Mouse (Mus musculus) hindbrain, embryonic 11.5 days (tissue): ENCODE results near the gene Hmox2. TPM values are rescaled to one million over a fixed set of nuclear protein-coding genes. Genes with fewer than 3 reads are reported as not detected.

ENCODE experiments used
- ATAC-seq: fragments of 200-750 bp; cut with Nextera tagmentation; 2 replicates; pipeline ENCODE4 v1.8.0; 2017; ENCODE audit warnings: mild to moderate bottlenecking, moderate TSS enrichment, moderate library complexity; ENCODE audit not compliant: low FRiP score
- DNase-seq: peaks from one replicate; pipeline ENCODE4 v3.0.0-alpha.2; 2015; ENCODE audit warnings: low spot score
- H3K27ac ChIP-seq: fragments of 300-500 bp; sonication (generic); 2 replicates; pipeline ENCODE4 v1.5.1; 2014; ENCODE audit warnings: mild to moderate bottlenecking, low read depth, low read length
- H3K27me3 ChIP-seq: fragments of 300-500 bp; sonication (generic); 2 replicates; pipeline ENCODE4 v1.6.1; 2014; ENCODE audit warnings: mild to moderate bottlenecking, low read length, moderate library complexity, mixed read lengths; ENCODE audit not compliant: control insufficient read depth, insufficient read depth
- H3K36me3 ChIP-seq: fragments of 300-500 bp; sonication (generic); 2 replicates; pipeline ENCODE4 v1.6.1; 2014; ENCODE audit warnings: mild to moderate bottlenecking, low read length, moderate library complexity, mixed read lengths; ENCODE audit not compliant: control insufficient read depth, insufficient read depth
- H3K4me1 ChIP-seq: fragments of 300-500 bp; sonication (generic); replicated peaks from 2 replicates; pipeline ENCODE4 v1.6.1; 2014; ENCODE audit warnings: low read length, mixed read lengths; ENCODE audit not compliant: control insufficient read depth, insufficient read depth
- H3K4me2 ChIP-seq: fragments of 300-500 bp; sonication (generic); replicated peaks from 2 replicates; pipeline ENCODE4 v1.6.1; 2014; ENCODE audit warnings: mild to moderate bottlenecking, low read depth, low read length
- H3K4me3 ChIP-seq: fragments of 300-500 bp; sonication (generic); 2 replicates; pipeline ENCODE4 v1.5.1; 2014; ENCODE audit warnings: low read depth, low read length
- H3K9ac ChIP-seq: fragments of 300-500 bp; sonication (generic); 2 replicates; pipeline ENCODE4 v1.6.1; 2014; ENCODE audit warnings: low read depth, low read length
- H3K9me3 ChIP-seq: fragments of 300-500 bp; sonication (generic); 2 replicates; pipeline ENCODE4 v1.6.1; 2016; ENCODE audit warnings: low read length; ENCODE audit not compliant: control insufficient read depth
- WGBS: fragments of 180-500 bp; shearing (Covaris S2); extraction: QIAGEN DNeasy Blood & Tissue Kit; methylation state at CpG from one replicate; pipeline ENCODE4 v1.1.7; 2014; 5-methylcytosine and 5-hydroxymethylcytosine counted together
- polyA plus RNA-seq: library from polyadenylated mRNA; unstranded; fragments of >200 nt; fragmentation: Nextera tagmentation; extraction: Ambion mirVana; gene quantifications from 2 replicates; pipeline ENCODE4 v1.2.1, GENCODE M21; 2014

Gene Hmox2
- polyA plus RNA-seq, 1 experiment from 2014 or later, result 96.4 TPM

DNA sequence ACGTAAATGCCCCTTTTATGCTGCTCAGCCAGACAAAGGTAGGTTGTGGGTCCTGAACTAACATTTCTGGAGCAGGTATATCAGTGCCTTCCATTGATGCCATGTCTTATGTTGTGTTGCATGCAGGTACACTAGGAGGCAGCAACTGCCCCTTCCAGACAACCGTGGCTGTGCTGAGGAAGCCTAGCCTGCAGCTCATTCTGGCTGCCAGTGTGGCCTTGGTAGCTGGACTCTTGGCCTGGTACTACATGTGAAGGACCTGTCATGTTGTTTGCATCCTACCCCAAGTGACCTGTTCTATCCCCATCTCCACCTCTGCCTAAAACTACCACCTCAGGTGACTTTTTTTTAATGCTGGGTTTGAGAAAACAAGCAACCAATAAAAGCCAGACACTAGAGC, 39.7 kb downstream of the Hmox2 start:
- no peak for DNase-seq
- WGBS, result 92% methylated on average over 2 of the region's 2 CpGs
- Histone ChIP-seq H3K9me3 (no peaks in the 10 kb centered on the region), H3K36me3 (peaks cover 7% of the 10 kb centered on the region), H3K4me2 (no peak overlapping the region), H3K4me1 (no peaks in the 10 kb centered on the region), H3K9ac (no peak overlapping the region), H3K27ac (no peak overlapping the region), H3K27me3 (no peaks in the 10 kb centered on the region), H3K4me3 (no peak overlapping the region)
- no peak for ATAC-seq

- 85% methylated on average over 6 of the region's 6 CpGs for WGBS
- no peak for ATAC-seq
- Histone ChIP-seq H3K4me2 (no peak overlapping the region), H3K4me1 (no peaks in the 10 kb centered on the region), H3K27ac (no peak overlapping the region), H3K9ac (no peak overlapping the region), H3K4me3 (no peak overlapping the region), H3K36me3 (peaks cover 7% of the 10 kb centered on the region), H3K9me3 (no peaks in the 10 kb centered on the region), H3K27me3 (no peaks in the 10 kb centered on the region)
- DNase-seq, result no peak
Measured at GRCm38 (mm10) chr16:4767012-4767790, 41.0 kb downstream of the Hmox2 start.

GRCm38 (mm10) chr16:4768719-4769118, 42.6 kb downstream of the Hmox2 start:
- Histone ChIP-seq H3K9ac (no peak overlapping the region), H3K9me3 (no peaks in the 10 kb centered on the region), H3K36me3 (peaks cover 7% of the 10 kb centered on the region), H3K27ac (no peak overlapping the region), H3K4me2 (no peak overlapping the region), H3K4me3 (no peak overlapping the region), H3K4me1 (no peaks in the 10 kb centered on the region), H3K27me3 (no peaks in the 10 kb centered on the region)
- DNase-seq (no peak), ATAC-seq (no peak)
- 95% methylated on average over 5 of the region's 5 CpGs for WGBS

DNA sequence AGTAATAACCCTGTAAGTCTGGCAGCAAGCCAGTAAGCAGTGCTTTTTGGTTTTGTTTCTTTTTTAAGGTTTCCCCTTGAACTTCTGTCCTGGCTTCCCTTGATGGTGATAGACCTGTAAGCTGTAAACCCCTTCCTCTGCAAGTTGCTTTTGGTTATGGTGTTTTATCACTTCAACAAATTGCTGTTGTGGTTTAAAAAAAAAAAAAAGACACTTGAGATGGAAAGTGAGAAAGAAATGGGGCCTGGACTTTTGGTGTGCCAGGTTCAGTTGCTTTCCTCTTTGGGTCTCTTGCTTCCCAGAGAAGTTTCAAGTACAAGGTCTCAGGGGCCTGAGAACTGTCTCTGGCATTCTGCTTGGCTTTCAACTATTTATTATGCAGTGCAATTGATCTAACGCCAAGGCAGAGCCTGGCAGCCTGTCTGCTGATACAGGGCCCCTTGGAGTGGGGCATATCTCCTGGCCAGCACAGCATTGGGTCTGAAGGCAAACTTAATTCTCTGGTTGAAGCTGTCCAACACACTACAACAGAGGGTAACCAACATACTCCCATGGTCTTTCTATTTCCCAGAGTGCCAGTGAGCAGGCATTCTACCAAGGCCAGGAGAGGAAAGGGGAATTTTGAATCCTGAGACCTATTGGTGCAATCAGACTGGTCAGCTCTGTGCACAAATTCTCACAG, 47.3 kb downstream of the Hmox2 start:
- no peaks in the 10 kb centered on the region for H3K9me3 ChIP-seq
- H3K27ac ChIP-seq, result no peak overlapping the region
- H3K4me1 ChIP-seq, result no peaks in the 10 kb centered on the region
- peaks cover 7% of the 10 kb centered on the region for H3K36me3 ChIP-seq
- no peak for ATAC-seq
- no peak overlapping the region for H3K9ac ChIP-seq
- WGBS, result 70% methylated on average over 1 of the region's 1 CpGs
- H3K4me2 ChIP-seq, result no peak overlapping the region
- H3K27me3 ChIP-seq, result no peaks in the 10 kb centered on the region
- no peak for DNase-seq
- no peak overlapping the region for H3K4me3 ChIP-seq

- H3K4me2 ChIP-seq, result no peak overlapping the region
- DNase-seq, result no peak
- H3K9ac ChIP-seq, result no peak overlapping the region
- WGBS, result 94% methylated on average over 3 of the region's 3 CpGs
- no peak for ATAC-seq
- H3K27me3 ChIP-seq, result no peaks in the 10 kb centered on the region
- no peak overlapping the region for H3K27ac ChIP-seq
- H3K9me3 ChIP-seq, result no peaks in the 10 kb centered on the region
- no peaks in the 10 kb centered on the region for H3K36me3 ChIP-seq
- no peaks in the 10 kb centered on the region for H3K4me1 ChIP-seq
- H3K4me3 ChIP-seq, result no peak overlapping the region
Measured at GRCm38 (mm10) chr16:4777171-4777904, 51.2 kb downstream of the Hmox2 start.

DNA sequence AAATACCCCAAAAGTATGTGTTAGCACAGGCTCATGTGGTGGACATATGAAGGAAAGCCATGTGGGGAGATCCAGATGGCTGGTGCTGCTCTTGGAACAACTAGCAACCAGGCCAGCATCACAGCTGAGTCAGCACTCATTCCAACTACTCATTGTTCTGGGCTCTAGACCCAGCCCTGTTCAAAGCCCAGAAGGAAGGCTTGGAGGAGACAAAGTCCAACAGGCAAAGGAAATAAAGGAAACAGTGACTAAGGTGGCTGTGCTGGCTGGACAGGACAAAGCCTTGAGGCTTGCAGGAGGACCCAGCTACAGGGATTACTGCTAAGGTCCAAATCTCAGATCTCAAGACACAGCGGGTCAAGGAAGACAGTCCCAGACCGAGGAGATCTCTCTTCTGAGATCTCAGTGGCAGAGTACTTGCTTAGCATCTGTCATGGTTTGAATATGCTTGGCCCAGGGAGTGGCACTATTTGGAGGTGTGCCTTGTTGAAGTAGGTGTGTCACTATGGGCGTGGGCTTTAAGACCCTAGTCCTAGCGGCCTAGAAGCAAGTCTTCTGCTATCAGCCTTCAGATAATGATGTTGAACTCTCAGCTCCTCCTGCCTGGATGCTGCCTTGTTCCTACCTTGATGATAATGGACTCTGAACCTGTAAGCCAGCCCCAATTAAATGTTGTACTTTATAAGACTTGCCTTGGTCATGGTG, 51.9 kb downstream of the Hmox2 start:
- no peak overlapping the region for H3K9ac ChIP-seq
- DNase-seq (no peak), ATAC-seq (no peak)
- H3K9me3 ChIP-seq, result no peaks in the 10 kb centered on the region
- H3K4me3 ChIP-seq, result no peak overlapping the region
- H3K27me3 ChIP-seq, result no peaks in the 10 kb centered on the region
- no peak overlapping the region for H3K27ac ChIP-seq
- WGBS, result 85% methylated on average over 4 of the region's 4 CpGs
- no peak overlapping the region for H3K4me2 ChIP-seq
- H3K36me3 ChIP-seq, result no peaks in the 10 kb centered on the region
- no peaks in the 10 kb centered on the region for H3K4me1 ChIP-seq

DNA sequence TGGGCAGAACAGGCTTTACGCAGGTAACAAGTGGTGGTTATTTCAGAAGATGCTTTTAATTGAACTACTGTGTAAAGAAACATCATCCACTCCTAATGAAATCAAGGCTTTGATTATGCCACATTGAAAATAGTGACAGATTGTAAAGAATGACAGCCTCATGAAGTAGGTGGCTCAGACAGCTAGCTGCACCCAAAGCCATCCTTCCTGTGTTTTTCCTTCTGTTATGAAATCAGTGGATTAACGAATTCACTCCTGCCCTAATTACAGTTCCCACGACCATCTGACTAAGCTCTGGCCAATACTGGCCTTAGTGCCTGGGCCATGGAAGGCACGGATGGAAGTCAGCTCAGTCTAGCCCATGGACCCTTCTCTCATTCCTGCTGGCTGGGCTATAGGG, 52.8 kb downstream of the Hmox2 start:
- DNase-seq, result no peak
- WGBS, result 91% methylated on average over 4 of the region's 4 CpGs
- no peaks in the 10 kb centered on the region for H3K36me3 ChIP-seq

DNA sequence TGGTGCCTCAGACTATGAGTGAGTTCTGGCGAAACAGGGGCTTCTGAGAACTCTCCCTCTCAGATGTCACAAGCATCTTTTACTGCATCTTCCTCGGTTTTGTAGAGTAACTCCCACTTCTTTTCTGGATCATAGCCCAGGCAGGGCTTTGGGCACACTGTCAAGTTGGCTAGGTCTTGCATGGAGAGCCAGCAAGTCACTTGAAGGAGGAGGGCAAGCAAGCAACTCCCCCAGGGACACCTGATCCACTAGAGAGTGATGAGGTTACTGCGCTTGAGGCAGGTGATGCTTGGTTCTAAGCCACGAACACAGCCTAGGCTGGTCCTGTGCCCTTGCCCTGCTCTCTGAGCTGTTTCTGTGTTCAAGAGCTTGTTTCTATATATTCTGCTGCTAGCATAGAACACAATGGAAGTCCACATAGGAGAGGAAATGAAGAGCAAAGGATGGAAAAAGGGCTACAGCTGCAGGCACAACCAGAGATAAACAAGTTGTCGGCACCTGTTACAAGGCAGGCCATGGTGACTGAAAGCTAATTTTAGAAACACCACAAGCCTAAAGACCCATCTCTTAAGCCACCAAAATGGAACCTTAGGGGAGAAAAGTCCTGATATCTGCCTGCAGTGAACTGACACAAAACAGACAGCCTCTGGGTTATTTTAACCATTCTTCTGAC, 55.5 kb downstream of the Hmox2 start:
- Histone ChIP-seq H3K4me1 (no peaks in the 10 kb centered on the region), H3K36me3 (no peaks in the 10 kb centered on the region), H3K4me2 (no peak overlapping the region), H3K4me3 (no peak overlapping the region), H3K9me3 (no peaks in the 10 kb centered on the region), H3K9ac (no peak overlapping the region), H3K27me3 (no peaks in the 10 kb centered on the region), H3K27ac (no peak overlapping the region)
- 96% methylated on average over 5 of the region's 5 CpGs for WGBS
- ATAC-seq, result no peak
- no peak for DNase-seq

More for the DNA sequence above, 52.8 kb downstream of the Hmox2 start:
- no peak overlapping the region for H3K27ac ChIP-seq
- H3K27me3 ChIP-seq, result no peaks in the 10 kb centered on the region
- H3K4me1 ChIP-seq, result no peaks in the 10 kb centered on the region
- ATAC-seq, result no peak
- H3K4me3 ChIP-seq, result no peak overlapping the region
- no peak overlapping the region for H3K4me2 ChIP-seq
- H3K9me3 ChIP-seq, result no peaks in the 10 kb centered on the region
- H3K9ac ChIP-seq, result no peak overlapping the region
